Mouse (Mus musculus) CH12.LX (cell line): ENCODE results near the gene Ctcfl. TPM values are rescaled to one million over a fixed set of nuclear protein-coding genes. Genes with fewer than 3 reads are reported as not detected.

Source experiments
- DNase-seq: peaks from one replicate; pipeline ENCODE4 v3.0.0-alpha.2; 2013; ENCODE audit errors: extremely low read depth
- H3K27ac ChIP-seq: 2 replicates; pipeline ENCODE4 v1.5.1; 2012; ENCODE audit warnings: low read depth, mild to moderate bottlenecking, control low read depth, moderate library complexity; ENCODE audit not compliant: insufficient read depth
- H3K27me3 ChIP-seq: replicated peaks from 2 replicates; pipeline ENCODE3; 2012; ENCODE audit warnings: inconsistent platforms
- H3K36me3 ChIP-seq, 2 experiments: replicated peaks in 1 of 2; 2 replicates each; pipeline versions ENCODE3 to v1.6.1; 2012; ENCODE audit warnings: inconsistent platforms in 1 of 2, low read length in 1 of 2, mild to moderate bottlenecking in 1 of 2, mixed read lengths in 1 of 2, moderate library complexity in 1 of 2; ENCODE audit not compliant: control insufficient read depth in 1 of 2, insufficient read depth in 1 of 2
- H3K4me1 ChIP-seq, 2 experiments: 2 replicates each; pipeline ENCODE4 v1.6.1; 2012; ENCODE audit warnings: inconsistent platforms in 1 of 2, moderate library complexity in 1 of 2; ENCODE audit not compliant: insufficient read depth in 2 of 2, control insufficient read depth in 1 of 2
- H3K4me2 ChIP-seq: 2 replicates; pipeline ENCODE4 v1.6.1; 2012; ENCODE audit warnings: low read depth, mild to moderate bottlenecking, control low read depth; ENCODE audit not compliant: poor library complexity, insufficient read depth, severe bottlenecking
- H3K4me3 ChIP-seq, 3 experiments: fragments of 150-350 bp in 1 of 3; sonication (generic) in 1 of 3; replicated peaks in 1 of 3; 2 replicates each; pipeline versions ENCODE3 to v1.5.1; 2011 to 2012; ENCODE audit warnings: low read depth in 2 of 3, low read length in 2 of 3, mild to moderate bottlenecking in 2 of 3, moderate library complexity in 2 of 3, control low read depth in 1 of 3, improper control_type of control experiment in 1 of 3, inconsistent platforms in 1 of 3, mixed read lengths in 1 of 3; ENCODE audit not compliant: poor library complexity in 1 of 3
- H3K79me2 ChIP-seq: replicated peaks from 2 replicates; pipeline ENCODE4 v1.6.1; 2012; ENCODE audit warnings: mild to moderate bottlenecking, moderate library complexity; ENCODE audit not compliant: control insufficient read depth, poor library complexity, insufficient read depth, severe bottlenecking; ENCODE audit errors: extremely low read depth
- H3K9ac ChIP-seq: 2 replicates; pipeline ENCODE4 v1.6.1; 2012; ENCODE audit warnings: low read depth, mild to moderate bottlenecking, control low read depth, moderate library complexity; ENCODE audit not compliant: insufficient read depth
- H3K9me3 ChIP-seq: replicated peaks from 2 replicates; pipeline ENCODE3; 2012; ENCODE audit warnings: low read length, inconsistent platforms, mixed read lengths
- CTCF ChIP-seq, 2 experiments: IDR thresholded peaks in 1 of 2; conservative IDR thresholded peaks in 1 of 2; 2 replicates each; pipeline ENCODE4 v1.5.1; 2011 to 2012; ENCODE audit warnings: low read depth in 2 of 2, low read length in 2 of 2, improper control_type of control experiment in 1 of 2, inconsistent platforms in 1 of 2, mild to moderate bottlenecking in 1 of 2, moderate library complexity in 1 of 2
- E2F4 ChIP-seq: IDR thresholded peaks from 2 replicates; pipeline ENCODE4 v1.6.1; 2011; ENCODE audit warnings: low read depth, low read length, improper control_type of control experiment; ENCODE audit not compliant: insufficient replicate concordance
- ETS1 ChIP-seq: conservative IDR thresholded peaks from 2 replicates; pipeline ENCODE4 v1.6.1; 2012; ENCODE audit warnings: low read depth, mild to moderate bottlenecking, inconsistent platforms, low read length, improper control_type of control experiment, moderate library complexity
- GABPA ChIP-seq: IDR thresholded peaks from 2 replicates; pipeline ENCODE4 v1.6.1; 2012; ENCODE audit warnings: low read depth, low read length, improper control_type of control experiment, inconsistent platforms; ENCODE audit not compliant: insufficient replicate concordance
- KAT2A ChIP-seq: IDR thresholded peaks from 2 replicates; pipeline ENCODE4 v1.6.1; 2012; ENCODE audit warnings: low read length, improper control_type of control experiment, inconsistent platforms; ENCODE audit not compliant: insufficient replicate concordance
- MAZ ChIP-seq: IDR thresholded peaks from 2 replicates; pipeline ENCODE4 v1.6.1; 2012; ENCODE audit warnings: low read depth, mild to moderate bottlenecking, inconsistent platforms, low read length, improper control_type of control experiment, moderate library complexity
- MEF2A ChIP-seq: IDR thresholded peaks from 2 replicates; pipeline ENCODE4 v1.6.1; 2014; ENCODE audit warnings: low read depth, mild to moderate bottlenecking, inconsistent platforms, low read length, improper control_type of control experiment, borderline replicate concordance
- MXI1 ChIP-seq: IDR thresholded peaks from 2 replicates; pipeline ENCODE4 v1.6.1; 2011; ENCODE audit warnings: mild to moderate bottlenecking, low read depth, low read length, improper control_type of control experiment
- MYC ChIP-seq: IDR thresholded peaks from 2 replicates; pipeline ENCODE4 v1.6.1; 2011; ENCODE audit warnings: low read depth, mild to moderate bottlenecking, improper control_type of control experiment, low read length
- PAX5 ChIP-seq: IDR thresholded peaks from 2 replicates; pipeline ENCODE4 v1.6.1; 2012; ENCODE audit warnings: low read length, inconsistent platforms, mixed read lengths
- POLR2A ChIP-seq: IDR thresholded peaks from 2 replicates; pipeline ENCODE4 v1.6.1; 2011; ENCODE audit warnings: low read depth, mild to moderate bottlenecking, improper control_type of control experiment, low read length
- RAD21 ChIP-seq: IDR thresholded peaks from 2 replicates; pipeline ENCODE4 v1.6.1; 2011; ENCODE audit warnings: low read depth, mild to moderate bottlenecking, low read length, improper control_type of control experiment, moderate library complexity
- RCOR1 ChIP-seq: conservative IDR thresholded peaks from 2 replicates; pipeline ENCODE4 v1.6.1; 2012; ENCODE audit warnings: low read depth, mild to moderate bottlenecking, inconsistent platforms, low read length, improper control_type of control experiment
- TCF12 ChIP-seq: IDR thresholded peaks from 2 replicates; pipeline ENCODE4 v1.6.1; 2014; ENCODE audit warnings: low read depth, mild to moderate bottlenecking, inconsistent platforms, low read length, improper control_type of control experiment
- ZC3H11A ChIP-seq: IDR thresholded peaks from 2 replicates; pipeline ENCODE4 v1.6.1; 2012; ENCODE audit warnings: low read depth, mild to moderate bottlenecking, inconsistent platforms, low read length, improper control_type of control experiment
- ZNF384 ChIP-seq: IDR thresholded peaks from 2 replicates; pipeline ENCODE4 v1.6.1; 2012; ENCODE audit warnings: low read depth, low read length, improper control_type of control experiment, inconsistent platforms
- dilution Hi-C: fragments of 300-500 bp; cut with MboI; formaldehyde crosslinking; loops from 2 replicates; pipeline ENCODE4 v1.14.3; 2020; ENCODE audit warnings: low sequenced_read_pairs; ENCODE audit not compliant: extremely low pct_unique_long_range_greater_than_20kb, extremely low pct_ligation_motif_present
- in situ Hi-C: fragments of 300-500 bp; cut with MboI; formaldehyde crosslinking; loops from 3 replicates; pipeline ENCODE4 v1.14.3; 2019; ENCODE audit warnings: low sequenced_read_pairs, low pct_ligation_motif_present, low pct_unique_long_range_greater_than_20kb, mixed read lengths
- polyA plus RNA-seq: library from polyadenylated mRNA; unstranded; fragments of >175 nt; gene quantifications from 2 replicates; pipeline ENCODE4 v1.2.1, GENCODE M21; 2012; ENCODE audit warnings: low read depth; ENCODE audit not compliant: insufficient read length
- total RNA-seq, 2 experiments: library from RNA; depleted of rRNA; stranded (reverse); fragments of 300-350 nt in 1 of 2; fragments of >200 nt in 1 of 2; gene quantifications; 2 replicates each; pipeline ENCODE4 v1.2.3; 2012 to 2014

The Ctcfl gene
- total and polyA plus RNA-seq, 3 experiments, result 0.11 TPM; not detected in 2

DNA sequence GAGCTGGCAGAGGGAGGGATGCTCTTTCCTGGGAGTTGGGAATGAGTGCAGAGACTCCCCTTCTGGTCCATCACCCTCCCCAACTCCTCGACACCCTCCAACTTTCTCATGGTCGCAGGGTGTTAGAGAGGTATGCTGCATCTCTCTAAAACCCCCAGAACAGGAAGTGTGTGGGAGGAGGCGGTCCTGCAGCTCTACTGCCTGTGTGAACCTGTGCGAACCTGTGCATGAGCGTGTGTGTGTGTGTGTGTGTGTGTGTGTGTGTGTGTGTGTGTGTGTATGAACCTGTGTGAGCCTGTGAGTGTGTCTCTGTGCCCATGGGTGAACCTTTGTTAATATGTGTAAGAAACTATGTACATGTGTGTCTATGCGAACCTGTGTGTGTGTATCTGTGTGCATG is 65.5 kb downstream of the Ctcfl start:
- H3K36me3 ChIP-seq, result no peaks in the 10 kb centered on the region
- H3K27ac ChIP-seq, result no peak overlapping the region
- H3K4me1 ChIP-seq, result peaks cover 27 to 40% of the 10 kb centered on the region in 2 experiments
- no peak overlapping the region for H3K9ac ChIP-seq
- H3K27me3 ChIP-seq, result no peaks in the 10 kb centered on the region
- H3K79me2 ChIP-seq, result no peaks in the 10 kb centered on the region
- in situ Hi-C loops, result no loop called here
- dilution Hi-C loops, result no loop called here
- TF ChIP-seq GABPA, result no peak
- H3K4me3 ChIP-seq, result no peak overlapping the region
- no peaks in the 10 kb centered on the region for H3K9me3 ChIP-seq
- no peak overlapping the region for H3K4me2 ChIP-seq
- no peak for DNase-seq

- TF ChIP-seq ZNF384, result no peak
- TF ChIP-seq MEF2A, result no peak
- TF ChIP-seq RCOR1, result no peak
- TF ChIP-seq POLR2A, result no peak
- no peak for TF ChIP-seq MXI1
- TF ChIP-seq E2F4, result no peak
- no peak for TF ChIP-seq MYC
- no peak for TF ChIP-seq ZC3H11A
- no peak for TF ChIP-seq GABPA
- no peak for TF ChIP-seq PAX5
- no peak for TF ChIP-seq CTCF (conservative IDR thresholded peaks at IDR 0.05 in 1 of 2, IDR thresholded peaks at IDR 0.05 in 1 of 2; ENCODE audit: low read depth in 2 of 2, low read length in 2 of 2)
- no peak for TF ChIP-seq KAT2A
- TF ChIP-seq MAZ, result no peak
- no peak for TF ChIP-seq ETS1
- TF ChIP-seq TCF12, result no peak
- no peak for TF ChIP-seq RAD21
- in situ Hi-C loops, result no loop called here
- H3K27me3 ChIP-seq, result no peaks in the 10 kb centered on the region
- H3K9me3 ChIP-seq, result no peaks in the 10 kb centered on the region
- H3K4me2 ChIP-seq, result no peak overlapping the region
- H3K36me3 ChIP-seq, result no peaks in the 10 kb centered on the region
- H3K4me3 ChIP-seq, result no peak overlapping the region
- dilution Hi-C loops, result no loop called here
- no peak overlapping the region for H3K27ac ChIP-seq
- H3K79me2 ChIP-seq, result no peaks in the 10 kb centered on the region
- no peak for DNase-seq
- no peak overlapping the region for H3K9ac ChIP-seq
- peaks cover 31 to 50% of the 10 kb centered on the region in 2 experiments for H3K4me1 ChIP-seq
Measured at GRCm38 (mm10) chr2:173052881-173053280, 66.4 kb downstream of the Ctcfl start.
